Mouse (Mus musculus) heart, adult 11 months (tissue): ENCODE measurements at regions not wholly inside any gene's neighbourhood (a gene's known extent, or its start where the extent isn't known, plus 50 kb on each side); places are given as distances from the start of the nearest gene placed in this dataset.

Experiments
- DNase-seq: peaks from one replicate; pipeline ENCODE4 v3.0.0; 2022

DNA sequence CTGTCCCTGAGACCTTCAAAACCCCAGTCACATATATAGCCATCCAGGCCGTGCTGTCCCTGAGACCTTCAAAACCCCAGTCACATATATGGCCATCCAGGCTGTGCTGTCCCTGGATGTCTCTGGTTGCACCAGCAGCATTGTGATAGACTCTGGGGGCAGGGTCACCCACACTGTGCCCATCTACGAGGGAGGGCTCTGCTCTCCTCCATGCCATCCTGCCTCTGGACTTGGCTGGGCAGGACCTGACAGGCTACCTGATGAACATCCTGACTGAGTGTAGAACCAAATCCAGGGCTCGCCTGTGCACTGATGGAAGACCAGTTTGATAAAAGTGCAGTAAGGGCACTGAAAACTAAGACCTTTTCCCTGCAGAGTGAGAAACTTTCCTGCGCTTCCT is 63.1 kb upstream of the S1pr3 start:
- DNase-seq, result no peak

GRCm38 (mm10) chr13:51345839-51346550 is 62.4 kb upstream of the S1pr3 start:
- DNase-seq, result peak; percentile 96

- DNase-seq, result no peak
Measured at GRCm38 (mm10) chr13:51348707-51349106, 59.7 kb upstream of the S1pr3 start.

GRCm38 (mm10) chr13:51349818-51350551 is 58.5 kb upstream of the S1pr3 start:
- DNase-seq, result peak; percentile 90

DNA sequence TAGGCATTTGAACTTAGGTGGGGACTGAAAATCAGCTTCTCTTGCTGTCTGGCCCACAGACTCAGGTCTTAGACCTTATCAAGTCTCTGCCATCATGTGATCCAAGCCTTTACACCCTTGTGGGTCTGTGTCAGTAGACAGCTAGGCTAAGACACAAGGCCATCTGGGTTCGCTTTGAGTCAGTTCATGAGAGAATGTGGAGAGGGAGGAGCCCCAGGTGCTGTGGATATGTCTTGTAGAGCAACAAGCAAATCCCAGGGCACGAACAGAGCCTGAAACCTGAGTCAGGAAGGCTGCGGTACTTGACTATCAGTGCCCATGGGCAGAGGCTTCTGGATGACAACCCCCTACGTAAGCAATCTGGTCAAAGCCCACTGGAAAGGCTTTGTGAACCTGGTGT is 55.6 kb upstream of the S1pr3 start:
- no peak for DNase-seq

- DNase-seq, result no peak
Measured at GRCm38 (mm10) chr13:51355507-51355906, 52.9 kb upstream of the S1pr3 start.
